Mouse (Mus musculus): ENCODE data around the gene Micall1. TPM values are rescaled to one million over a fixed set of nuclear protein-coding genes. Genes with fewer than 3 reads are reported as not detected.

Gene Micall1
- polyA plus RNA-seq (2015; fragmentation: Nextera tagmentation; extraction: Ambion mirVana): 11.6 and 12.2 TPM in 2 replicates

DNA sequence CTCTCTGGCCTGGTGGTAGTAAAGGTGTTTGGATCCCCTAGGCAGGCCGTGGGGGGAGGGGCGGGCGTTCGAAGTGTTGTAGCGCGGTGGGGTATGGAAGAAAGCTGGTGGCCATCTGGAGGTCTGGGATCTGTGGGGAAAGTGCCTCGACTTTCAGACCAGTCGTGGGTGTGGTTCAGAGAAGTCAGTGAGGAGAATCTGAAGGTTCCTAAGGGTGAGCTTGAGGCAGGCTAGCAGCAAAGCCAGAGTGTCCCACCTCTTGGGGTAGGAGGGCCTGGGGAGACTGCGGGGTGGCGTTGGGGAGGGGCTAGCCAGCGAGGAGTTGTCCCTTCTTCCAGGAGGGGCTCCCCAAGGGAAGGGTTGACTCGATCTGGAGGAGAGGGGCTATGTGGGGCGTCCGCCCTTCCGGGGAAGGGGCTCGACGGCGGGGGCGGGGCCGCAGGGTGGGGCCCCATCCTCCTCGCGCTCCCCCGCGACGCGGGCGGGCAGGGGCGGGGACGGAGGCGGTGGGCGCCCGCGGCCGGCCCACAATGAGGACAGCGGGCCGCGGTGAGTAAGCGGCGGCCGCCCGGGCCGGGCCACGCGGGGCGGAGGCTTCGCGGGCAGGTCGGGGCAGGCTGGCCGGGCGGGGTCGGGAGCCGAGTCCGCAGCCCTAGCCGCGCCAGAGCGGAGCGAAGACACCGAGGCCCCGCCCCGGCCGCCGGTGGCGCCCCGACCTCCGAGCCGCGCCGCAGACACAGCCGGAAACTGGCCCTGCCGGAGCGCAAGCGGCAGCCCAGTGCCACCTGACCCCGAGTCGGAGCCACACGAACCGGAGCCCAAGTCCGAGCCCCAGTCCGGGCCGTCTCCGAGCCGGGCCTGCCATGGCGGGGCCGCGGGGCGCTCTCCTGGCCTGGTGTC is at the start of gene Micall1:
Gene Micall1, plus strand, starts transcription at position 478 of the 900 bp plus-strand sequence.
- Histone ChIP-seq H3K27ac (replicated peaks) (peak within 1 kb of the TSS; percentile 84), H3K27me3 (replicated peaks) (no peaks in the 10 kb centered on the region), H3K36me3 (0 out of 2 replicates have a peak, but pooled peaks cover 3% of the 10 kb centered on the region), H3K4me2 (peak within 1 kb of the TSS; percentile 93), H3K9me3 (replicated peaks) (no peaks in the 10 kb centered on the region), H3K9ac (replicated peaks) (peak within 1 kb of the TSS; percentile 93), H3K4me3 (replicated peaks) (peak within 1 kb of the TSS; percentile 94), H3K4me1 (peaks cover 31% of the 10 kb centered on the region)
- WGBS: under 1% methylated on average over 47 of the region's 85 CpGs
- peak; percentile 75 for ATAC-seq (ENCODE audit: low FRiP score)

DNA sequence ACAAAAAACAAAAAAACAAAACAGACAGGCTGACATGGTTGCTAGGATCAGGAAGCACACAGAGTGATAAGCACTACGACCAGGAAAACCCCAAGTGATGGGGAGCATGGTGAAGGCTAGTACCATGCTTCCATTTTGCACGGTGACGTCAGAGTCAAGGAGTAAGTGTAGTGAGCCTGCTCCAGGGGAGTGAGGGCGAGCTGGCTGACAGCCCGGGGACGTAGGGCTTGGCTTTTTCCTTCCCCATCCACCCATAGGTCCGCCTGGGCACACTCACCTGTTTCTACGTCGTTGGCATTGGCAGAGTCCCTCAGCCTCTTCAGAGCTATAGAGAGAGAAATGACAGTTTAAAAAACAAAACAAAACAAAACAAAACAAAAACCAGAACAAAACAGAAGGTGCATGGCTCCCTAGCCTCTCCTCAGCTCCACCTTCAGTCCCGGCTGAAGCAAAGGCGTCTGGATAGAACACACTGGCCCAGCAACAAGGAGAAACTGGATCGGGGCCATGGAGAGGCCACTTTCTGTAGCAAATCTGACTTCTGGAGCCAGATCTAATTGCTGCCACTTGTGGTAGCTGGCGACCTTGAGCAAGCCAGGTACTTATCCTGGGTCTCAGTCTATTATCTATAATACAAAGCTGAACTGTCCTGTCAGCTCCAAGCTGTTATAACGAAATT is 47.7 kb upstream of the Micall1 start:
- H3K36me3 ChIP-seq: peaks cover 46% of the 10 kb centered on the region

DNA sequence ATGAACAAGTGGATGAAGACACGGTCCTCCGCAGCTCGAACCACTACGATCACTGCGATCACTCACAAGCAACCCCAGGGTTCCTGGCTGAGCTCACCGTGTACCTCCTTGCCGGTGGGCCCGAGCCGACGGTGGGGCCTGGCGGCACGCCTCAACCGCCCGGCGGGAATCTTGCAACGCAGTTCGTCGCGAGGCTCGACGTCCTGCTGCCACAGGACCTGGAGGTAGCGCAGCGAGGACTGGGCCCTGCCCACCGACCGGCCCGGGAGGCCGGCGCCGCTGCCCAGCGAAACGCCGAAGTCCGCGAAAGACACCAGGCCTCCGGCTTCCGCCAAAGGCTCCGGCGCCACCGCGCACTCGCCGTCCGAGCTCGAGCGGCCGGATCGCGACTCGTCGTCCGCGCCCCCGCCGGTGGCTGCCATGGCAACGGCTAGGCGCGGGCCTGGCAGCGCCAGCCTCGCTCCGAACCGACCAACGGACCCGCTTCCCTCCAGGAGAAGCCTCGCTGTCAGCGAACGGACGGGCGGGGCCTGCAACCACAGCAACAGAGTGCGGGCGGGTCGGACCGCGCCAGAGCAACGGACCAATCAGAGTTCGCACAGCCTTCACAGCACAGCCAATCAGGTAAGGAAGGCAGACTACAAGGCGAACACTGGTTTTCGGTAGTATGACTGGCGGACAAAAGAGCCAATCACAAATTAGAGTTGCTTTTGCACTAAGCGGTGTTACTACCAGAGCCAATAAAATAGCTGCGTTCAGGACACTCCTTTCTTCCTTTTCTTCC is 46.1 kb upstream of the Micall1 start, which contains the start of gene Ankrd54:
Gene Ankrd54, minus strand, starts transcription at position 518 of the 784 bp plus-strand sequence.
- peak; percentile 100 for ATAC-seq (ENCODE audit: low FRiP score)
- peak within 1 kb of the TSS; percentile 83 for H3K27ac ChIP-seq (replicated peaks)
- peak within 1 kb of the TSS; percentile 93 for H3K4me3 ChIP-seq (replicated peaks)
- peak within 1 kb of the TSS; percentile 73 for H3K4me2 ChIP-seq
- under 1% methylated on average over 80 of the region's 80 CpGs for WGBS
- H3K4me1 ChIP-seq: peaks cover 26% of the 10 kb centered on the region
- H3K27me3 ChIP-seq (replicated peaks): no peaks in the 10 kb centered on the region
- H3K9me3 ChIP-seq (replicated peaks): no peaks in the 10 kb centered on the region
- H3K36me3 ChIP-seq: peaks cover 31% of the 10 kb centered on the region
- peak within 1 kb of the TSS; percentile 76 for H3K9ac ChIP-seq (replicated peaks)

More for the DNA sequence above, 47.7 kb upstream of the Micall1 start:
- Histone ChIP-seq H3K9ac (replicated peaks) (no peak overlapping the region), H3K27me3 (replicated peaks) (no peaks in the 10 kb centered on the region), H3K27ac (replicated peaks) (no peak overlapping the region), H3K4me1 (peaks cover 26% of the 10 kb centered on the region), H3K4me2 (peak overlapping the region; percentile 73; the same call in 1 of the 2 replicates), H3K4me3 (replicated peaks) (no peak overlapping the region; the same call in 1 of the 2 replicates), H3K9me3 (replicated peaks) (no peaks in the 10 kb centered on the region)
- WGBS: 85% methylated on average over 14 of the region's 14 CpGs
- ATAC-seq (ENCODE audit: low FRiP score): no peak

DNA sequence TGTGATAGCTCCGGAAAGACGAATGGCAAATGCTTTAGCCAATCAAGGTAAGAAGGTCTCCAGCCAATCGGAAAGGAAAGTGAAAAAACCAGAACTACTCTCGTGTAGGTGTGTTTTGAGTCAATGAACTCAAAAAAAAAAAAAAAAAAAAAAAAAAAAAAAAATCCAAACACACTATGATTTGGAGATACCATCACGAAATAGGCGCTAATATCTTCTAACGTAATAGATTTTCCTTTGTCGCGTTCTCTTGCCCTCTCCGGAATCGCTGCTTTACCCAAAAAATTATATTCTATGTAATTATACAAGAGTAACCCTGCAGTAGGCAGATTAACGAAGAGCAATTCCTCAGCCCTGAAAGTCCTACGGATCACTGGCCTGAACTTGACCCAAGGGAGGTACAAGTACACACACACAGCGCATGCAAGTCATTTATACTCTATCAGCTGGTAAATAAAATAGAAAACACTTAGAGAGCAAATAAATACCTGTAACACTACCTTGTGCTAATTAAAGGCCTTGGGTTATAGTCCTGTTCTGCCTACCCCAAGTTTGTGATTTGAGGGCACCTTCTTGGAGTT is 45.4 kb upstream of the Micall1 start:
- peak overlapping the region; percentile 73 for H3K4me2 ChIP-seq
- 10% methylated on average over 14 of the region's 14 CpGs for WGBS
- H3K27ac ChIP-seq (replicated peaks): peak overlapping the region; percentile 79

DNA sequence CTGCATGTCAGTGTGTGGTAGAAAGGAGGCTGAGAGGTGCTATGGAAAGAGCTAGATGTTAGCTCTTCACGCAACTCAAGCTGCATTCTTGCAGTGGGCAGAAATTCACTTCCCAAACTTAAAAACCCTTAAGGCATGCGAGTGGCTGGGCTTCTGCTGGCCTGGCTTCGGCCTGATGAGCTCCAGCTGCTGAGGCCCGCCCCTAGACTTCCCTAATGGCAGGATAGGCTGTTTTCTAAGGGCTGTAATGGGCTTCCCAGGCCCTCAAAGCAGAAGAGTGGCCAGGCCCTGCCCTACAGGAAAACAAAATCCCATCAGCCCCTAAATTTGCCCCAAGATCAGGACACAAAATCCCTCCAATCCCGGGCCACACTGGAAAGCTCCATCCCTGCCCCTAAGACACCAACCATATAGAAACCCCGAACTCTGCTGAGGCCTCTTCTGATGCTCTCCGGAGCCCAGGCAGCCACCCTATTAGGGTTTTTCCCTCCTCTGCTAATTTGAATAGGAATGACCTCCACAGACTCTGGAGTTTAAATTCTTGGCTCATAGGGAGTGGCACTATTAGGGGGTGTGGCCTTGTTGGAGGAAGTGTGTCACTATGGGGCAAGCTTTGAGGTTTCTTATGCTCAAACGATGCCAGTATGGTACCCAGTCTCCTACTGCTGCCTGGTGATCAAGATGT is 43.5 kb upstream of the Micall1 start:
- Histone ChIP-seq H3K27me3 (replicated peaks) (0 out of 2 replicates have a peak, but pooled peaks cover 3% of the 10 kb centered on the region), H3K9ac (replicated peaks) (no peak overlapping the region), H3K27ac (replicated peaks) (no peak overlapping the region), H3K9me3 (replicated peaks) (no peaks in the 10 kb centered on the region), H3K4me1 (peaks cover 24% of the 10 kb centered on the region), H3K4me3 (replicated peaks) (no peak overlapping the region), H3K4me2 (no peak overlapping the region), H3K36me3 (peaks cover 5% of the 10 kb centered on the region; the same call in 1 of the 2 replicates)
- no peak for ATAC-seq (ENCODE audit: low FRiP score)
- WGBS: 40% methylated on average over 8 of the region's 8 CpGs

More for the DNA sequence above, 45.4 kb upstream of the Micall1 start:
- Histone ChIP-seq H3K9me3 (replicated peaks) (no peaks in the 10 kb centered on the region), H3K4me1 (peaks cover 26% of the 10 kb centered on the region), H3K27me3 (replicated peaks) (0 out of 2 replicates have a peak, but pooled peaks cover 3% of the 10 kb centered on the region), H3K36me3 (peaks cover 25% of the 10 kb centered on the region), H3K9ac (replicated peaks) (peak overlapping the region; percentile 41), H3K4me3 (replicated peaks) (peak overlapping the region; percentile 93)
- ATAC-seq (ENCODE audit: low FRiP score): no peak

DNA sequence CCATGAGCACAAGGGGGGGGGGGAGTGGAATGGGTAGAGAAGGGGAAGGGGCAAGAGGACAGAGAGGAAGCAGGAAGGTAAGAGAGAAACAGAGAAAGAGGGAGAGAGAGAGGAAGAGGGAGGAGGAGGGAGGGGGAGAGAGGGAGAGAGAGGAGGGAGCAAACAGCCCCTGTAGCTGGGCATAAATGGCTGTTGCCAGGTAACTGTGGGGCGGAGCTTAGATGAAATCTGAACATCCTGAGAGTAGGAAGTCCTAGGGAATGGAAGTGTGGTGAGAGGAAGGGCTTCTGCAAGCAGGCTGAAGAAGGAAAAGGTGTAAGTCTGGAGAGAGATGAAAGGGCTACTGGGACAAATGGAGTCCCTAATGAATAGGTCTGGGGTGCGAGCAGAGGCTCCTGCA is 42.4 kb upstream of the Micall1 start:
- Histone ChIP-seq H3K4me1 (peaks cover 14% of the 10 kb centered on the region), H3K36me3 (no peaks in the 10 kb centered on the region), H3K9me3 (replicated peaks) (no peaks in the 10 kb centered on the region), H3K4me2 (no peak overlapping the region), H3K27ac (replicated peaks) (no peak overlapping the region), H3K27me3 (replicated peaks) (0 out of 2 replicates have a peak, but pooled peaks cover 3% of the 10 kb centered on the region), H3K9ac (replicated peaks) (no peak overlapping the region), H3K4me3 (replicated peaks) (no peak overlapping the region)
- 56% methylated on average over 2 of the region's 2 CpGs for WGBS
- no peak for ATAC-seq (ENCODE audit: low FRiP score)

DNA sequence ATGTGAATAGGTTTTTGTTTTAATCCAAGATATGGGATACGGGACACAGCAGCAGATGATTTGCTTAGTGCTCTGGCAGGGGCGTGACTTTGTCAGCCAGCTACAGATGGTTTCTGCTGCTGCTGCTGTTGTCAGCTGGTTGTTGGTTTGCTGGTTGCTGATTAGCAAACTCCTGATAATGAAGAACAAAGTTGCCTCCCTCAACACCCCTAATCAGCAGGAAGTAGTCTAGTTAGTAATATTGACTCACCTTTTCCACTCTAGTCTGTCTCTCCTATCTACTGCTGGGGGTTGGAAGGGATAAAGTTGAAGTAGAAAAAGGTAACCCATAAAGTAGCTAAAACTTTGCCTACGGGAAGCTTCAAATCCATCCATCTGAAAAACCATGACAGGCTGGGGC is 41.1 kb upstream of the Micall1 start:
- WGBS: 89% methylated on average over 3 of the region's 3 CpGs
- peaks cover 5% of the 10 kb centered on the region for H3K4me1 ChIP-seq
- 0 out of 2 replicates have a peak, but pooled peaks cover 3% of the 10 kb centered on the region for H3K27me3 ChIP-seq (replicated peaks)
- H3K9ac ChIP-seq (replicated peaks): no peak overlapping the region
- no peaks in the 10 kb centered on the region for H3K36me3 ChIP-seq
- no peak overlapping the region for H3K4me2 ChIP-seq
- H3K27ac ChIP-seq (replicated peaks): no peak overlapping the region
- ATAC-seq (ENCODE audit: low FRiP score): no peak
- no peaks in the 10 kb centered on the region for H3K9me3 ChIP-seq (replicated peaks)
- no peak overlapping the region for H3K4me3 ChIP-seq (replicated peaks)

DNA sequence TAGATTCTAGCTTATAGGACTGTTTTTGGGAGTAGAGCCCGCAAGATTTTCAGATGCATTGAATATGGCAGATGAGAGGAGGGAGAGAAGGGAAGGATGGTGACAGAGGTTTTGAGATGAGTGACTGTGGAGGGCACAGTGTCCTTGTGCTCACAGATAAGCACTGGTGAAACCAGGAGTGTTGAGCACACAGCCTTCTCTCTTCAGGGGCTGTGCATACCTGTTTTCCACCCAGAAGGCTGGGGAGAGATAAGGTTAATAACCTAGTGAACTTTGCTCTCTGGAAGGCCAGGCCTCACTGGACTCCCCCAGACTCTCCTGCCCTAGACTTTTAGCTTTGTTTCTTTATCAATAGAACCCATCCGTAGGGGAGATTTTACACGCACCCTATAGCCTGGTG is 40.3 kb upstream of the Micall1 start:
- no peak overlapping the region for H3K27ac ChIP-seq (replicated peaks)
- H3K27me3 ChIP-seq (replicated peaks): 0 out of 2 replicates have a peak, but pooled peaks cover 3% of the 10 kb centered on the region
- ATAC-seq (ENCODE audit: low FRiP score): no peak
- H3K4me3 ChIP-seq (replicated peaks): no peak overlapping the region
- 78% methylated on average over 3 of the region's 3 CpGs for WGBS
- no peaks in the 10 kb centered on the region for H3K36me3 ChIP-seq
- peaks cover 3% of the 10 kb centered on the region for H3K4me1 ChIP-seq
- H3K9me3 ChIP-seq (replicated peaks): no peaks in the 10 kb centered on the region
- H3K9ac ChIP-seq (replicated peaks): no peak overlapping the region
- H3K4me2 ChIP-seq: no peak overlapping the region

DNA sequence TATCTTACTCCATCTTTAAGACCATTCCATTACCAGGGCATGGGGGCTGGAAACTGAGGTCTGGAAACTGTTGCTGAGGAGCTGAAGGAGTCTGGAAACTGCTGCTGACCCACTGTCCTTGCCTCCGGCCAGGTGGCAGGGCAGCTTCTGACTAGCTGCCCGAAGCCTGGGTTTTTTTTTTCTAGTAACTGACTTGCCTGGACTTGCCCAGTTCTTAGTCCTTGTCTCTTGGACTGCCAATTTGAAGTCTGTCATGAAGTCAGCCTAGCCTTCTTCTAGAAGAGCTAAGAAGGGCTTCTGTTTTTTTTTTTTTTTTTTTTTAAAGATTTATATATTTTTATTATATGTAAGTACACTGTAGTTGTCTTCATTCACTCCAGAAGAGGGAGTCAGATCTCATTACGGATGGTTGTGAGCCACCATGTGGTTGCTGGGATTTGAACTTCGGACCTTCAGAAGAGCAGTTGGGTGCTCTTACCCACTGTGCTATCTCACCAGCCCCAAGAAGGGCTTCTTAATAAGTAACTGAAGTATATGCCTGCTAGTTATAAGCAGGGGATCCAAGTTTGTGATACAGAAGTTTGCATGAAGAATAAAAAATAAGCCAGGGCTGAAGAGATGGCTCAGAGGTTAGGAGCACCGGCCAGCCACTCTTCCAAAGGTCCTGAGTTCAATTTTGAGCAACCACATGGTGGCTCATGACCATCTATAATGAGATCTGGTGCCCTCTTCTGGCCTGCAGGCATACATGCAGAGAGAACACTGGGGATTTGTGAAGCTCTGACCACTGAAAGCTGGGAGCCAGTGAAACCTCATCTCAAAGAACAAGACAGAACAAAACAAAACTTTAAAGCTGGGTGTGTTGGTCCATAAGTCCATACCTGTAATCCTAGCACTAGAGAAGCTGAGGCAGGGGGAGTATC is 37.3 kb upstream of the Micall1 start:
- Histone ChIP-seq H3K27ac (replicated peaks) (no peak overlapping the region), H3K9me3 (replicated peaks) (no peaks in the 10 kb centered on the region), H3K9ac (replicated peaks) (no peak overlapping the region), H3K4me2 (no peak overlapping the region), H3K4me1 (peaks cover 16% of the 10 kb centered on the region), H3K4me3 (replicated peaks) (no peak overlapping the region), H3K27me3 (replicated peaks) (0 out of 2 replicates have a peak, but pooled peaks cover 3% of the 10 kb centered on the region), H3K36me3 (peaks cover 1% of the 10 kb centered on the region; the same call in 1 of the 2 replicates)
- ATAC-seq (ENCODE audit: low FRiP score): no peak
- 70% methylated on average over 5 of the region's 5 CpGs for WGBS

DNA sequence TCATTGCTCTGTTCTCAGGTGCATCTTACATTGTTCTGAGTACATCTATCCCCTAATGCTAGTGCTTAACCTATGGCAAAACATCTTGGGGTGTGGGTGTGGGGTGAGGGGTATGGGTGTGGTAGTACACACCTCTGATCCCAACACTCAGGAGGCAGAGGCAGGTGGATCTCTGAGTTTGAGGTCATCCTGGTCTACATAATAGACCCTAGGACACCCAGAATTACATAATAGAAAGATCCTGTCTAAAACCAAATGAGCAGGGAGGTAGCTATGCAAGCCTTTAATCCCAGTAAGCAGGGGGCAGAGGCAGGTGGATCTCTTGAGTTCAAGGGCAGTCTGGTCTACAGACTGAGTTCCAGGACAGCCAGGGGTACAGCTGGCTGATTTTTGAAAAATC is 34.9 kb upstream of the Micall1 start:
- no peak overlapping the region for H3K4me3 ChIP-seq (replicated peaks)
- peaks cover 22% of the 10 kb centered on the region for H3K4me1 ChIP-seq
- no peak overlapping the region for H3K4me2 ChIP-seq
- no peak for ATAC-seq (ENCODE audit: low FRiP score)
- no peak overlapping the region for H3K9ac ChIP-seq (replicated peaks)
- H3K27me3 ChIP-seq (replicated peaks): no peaks in the 10 kb centered on the region
- no peak overlapping the region for H3K27ac ChIP-seq (replicated peaks)
- peaks cover 20% of the 10 kb centered on the region for H3K36me3 ChIP-seq
- H3K9me3 ChIP-seq (replicated peaks): no peaks in the 10 kb centered on the region

Data from neural tube, embryonic 15.5 days (tissue).